ENCODE assay signal across 8 mouse cellular contexts in the genomic region with DNA sequence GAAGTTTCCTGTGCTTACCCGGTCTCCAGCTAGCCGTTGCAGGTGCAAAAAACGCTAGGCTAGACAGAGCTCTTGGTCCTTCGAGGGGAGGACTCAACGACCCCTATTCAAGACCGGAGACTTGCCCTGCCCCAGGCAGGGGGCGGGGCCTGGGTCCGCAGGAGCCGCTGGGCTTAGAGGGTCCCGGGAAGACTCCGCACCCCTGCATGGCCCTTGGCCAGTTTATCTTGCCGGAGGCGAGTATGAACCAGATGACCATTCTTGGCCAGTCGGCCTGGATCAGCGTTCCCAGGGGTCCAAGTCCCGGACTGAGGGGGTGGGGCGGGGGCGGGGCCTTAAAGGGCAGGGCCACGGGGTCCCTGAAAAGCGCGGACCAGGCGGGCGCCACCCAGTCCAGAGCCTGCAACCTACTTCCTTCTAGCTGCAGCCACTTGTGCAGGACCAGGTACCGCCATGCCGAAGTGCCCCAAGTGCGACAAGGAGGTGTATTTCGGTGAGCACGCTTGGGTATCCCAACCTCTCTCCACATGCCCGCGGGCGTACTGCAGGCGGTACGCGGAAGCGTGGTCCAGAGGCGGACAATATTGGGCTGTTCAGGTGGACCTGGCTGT. TPM values are rescaled to one million over a fixed set of nuclear protein-coding genes. Genes with fewer than 3 reads are reported as not detected.
DNase-seq lines count a peak whose midpoint lies in the region; ATAC-seq and TF ChIP-seq lines count a peak whose summit lies in the region.

No protein-coding gene starts in this region.

- H3K27me3 ChIP-seq in forebrain, embryonic 14.5 days (replicated peaks; ENCODE audit: control insufficient read depth, insufficient read depth, low read length): no peaks in the 10 kb centered on the region; the same call in 1 of the 2 replicates
- H3K27me3 ChIP-seq in hindbrain, embryonic 10.5 days (ENCODE audit: insufficient read depth, poor library complexity, severe bottlenecking): peaks cover 84% of the 10 kb centered on the region
- peaks cover 8% of the 10 kb centered on the region for H3K27me3 ChIP-seq in midbrain, embryonic 16.5 days (ENCODE audit: control insufficient read depth, insufficient read depth, low read depth, low read length)

- TF ChIP-seq CTCF in layer of hippocampus, adult 2 months (conservative IDR thresholded peaks at IDR 0.05): no peak

- H3K9ac ChIP-seq in forebrain, embryonic 14.5 days (ENCODE audit: low read length): peak overlapping the region; percentile 41
- H3K9ac ChIP-seq in midbrain, embryonic 16.5 days (ENCODE audit: low read depth, low read length): 0 out of 2 replicates have a peak overlapping the region, but pooled peaks have one; percentile 25

- WGBS in forebrain, embryonic 14.5 days: 1% methylated on average over 36 of the region's 36 CpGs
- 2% methylated on average over 36 of the region's 36 CpGs for WGBS in hindbrain, embryonic 10.5 days
- WGBS in midbrain, embryonic 16.5 days: 2% methylated on average over 36 of the region's 36 CpGs

- no peak for DNase-seq in layer of hippocampus, adult 2 months (ENCODE audit: low spot score in 2 of 2)
- DNase-seq in layer of hippocampus, adult 11-12 months (ENCODE audit: low spot score): no peak
- DNase-seq in forebrain, embryonic 14.5 days (ENCODE audit: low spot score): peak; percentile 23
- peak; percentile 59 for DNase-seq in hindbrain, embryonic 10.5 days (ENCODE audit: low spot score)
- DNase-seq in liver: peak; percentile 60
- DNase-seq in layer of hippocampus, adult 9-10 months (ENCODE audit: low spot score): no peak
- DNase-seq in layer of hippocampus, adult 18-20 months (ENCODE audit: low spot score in 2 of 2): no peak

- H3K36me3 ChIP-seq in forebrain, embryonic 14.5 days (ENCODE audit: control insufficient read depth, insufficient read depth, low read length): no peaks in the 10 kb centered on the region
- no peaks in the 10 kb centered on the region for H3K36me3 ChIP-seq in hindbrain, embryonic 10.5 days
- H3K36me3 ChIP-seq in midbrain, embryonic 16.5 days (ENCODE audit: control insufficient read depth, insufficient read depth, low read length): no peaks in the 10 kb centered on the region

- no peak for ATAC-seq in forebrain, embryonic 14.5 days
- ATAC-seq in midbrain, embryonic 16.5 days: no peak

- no peaks in the 10 kb centered on the region for H3K9me3 ChIP-seq in forebrain, embryonic 14.5 days (replicated peaks; ENCODE audit: control insufficient read depth, low read length)
- no peaks in the 10 kb centered on the region for H3K9me3 ChIP-seq in hindbrain, embryonic 10.5 days
- no peaks in the 10 kb centered on the region for H3K9me3 ChIP-seq in midbrain, embryonic 16.5 days (replicated peaks; ENCODE audit: control insufficient read depth, low read length, poor library complexity, severe bottlenecking)

- peaks cover 21% of the 10 kb centered on the region for H3K4me1 ChIP-seq in forebrain, embryonic 14.5 days (ENCODE audit: control insufficient read depth, insufficient read depth, low read length)
- H3K4me1 ChIP-seq in hindbrain, embryonic 10.5 days (replicated peaks): peaks cover 63% of the 10 kb centered on the region
- H3K4me1 ChIP-seq in midbrain, embryonic 16.5 days (ENCODE audit: control insufficient read depth, insufficient read depth, low read length): peaks cover 13% of the 10 kb centered on the region

- H3K27ac ChIP-seq in layer of hippocampus, adult 2 months: no peak overlapping the region
- no peak overlapping the region for H3K27ac ChIP-seq in forebrain, embryonic 14.5 days (ENCODE audit: low read depth, low read length)
- H3K27ac ChIP-seq in hindbrain, embryonic 10.5 days: peak overlapping the region; percentile 78
- no peak overlapping the region for H3K27ac ChIP-seq in midbrain, embryonic 16.5 days (ENCODE audit: low read length)

- peak overlapping the region; percentile 64 for H3K4me2 ChIP-seq in forebrain, embryonic 14.5 days (ENCODE audit: low read length)
- peak overlapping the region; percentile 58 for H3K4me2 ChIP-seq in midbrain, embryonic 16.5 days (ENCODE audit: low read length)

- H3K4me3 ChIP-seq in layer of hippocampus, adult 2 months: peak overlapping the region; percentile 50
- H3K4me3 ChIP-seq in forebrain, embryonic 14.5 days (ENCODE audit: low read depth, low read length): peak overlapping the region; percentile 36
- peak overlapping the region; percentile 60 for H3K4me3 ChIP-seq in hindbrain, embryonic 10.5 days
- H3K4me3 ChIP-seq in midbrain, embryonic 16.5 days (ENCODE audit: low read depth, low read length): peak overlapping the region; percentile 28

RNA-seq across cellular contexts. Expression of gene Tedc1, which starts 4.5 kb away (rescaled TPM):
- 1 to 10 TPM; 1.3 to 1.4 TPM for total RNA-seq in layer of hippocampus, adult 2 months (2021)
- 9.5 and 10.2 TPM in 2 replicates for polyA plus RNA-seq in forebrain, embryonic 14.5 days (2014; fragmentation: Nextera tagmentation; extraction: Ambion mirVana)
- 59.5 and 66.4 TPM in 2 replicates for polyA plus RNA-seq in hindbrain, embryonic 10.5 days (2016; fragmentation: Nextera tagmentation; extraction: Ambion mirVana)
- 11.0 and 11.4 TPM in 2 replicates for polyA plus RNA-seq in midbrain, embryonic 16.5 days (2015; fragmentation: Nextera tagmentation; extraction: Ambion mirVana)
- under 1 TPM; 0.91 to 0.97 TPM for total RNA-seq in layer of hippocampus, adult 18-20 months (2021)

RNA-seq across cellular contexts. Expression of gene Crip1, which starts 5.7 kb away (rescaled TPM):
- total RNA-seq in layer of hippocampus, adult 2 months (2021): 10 to 100 TPM; 11.9 to 12.9 TPM
- 32.5 and 46.1 TPM in 2 replicates for polyA plus RNA-seq in forebrain, embryonic 14.5 days (2014; fragmentation: Nextera tagmentation; extraction: Ambion mirVana)
- polyA plus RNA-seq in hindbrain, embryonic 10.5 days (2016; fragmentation: Nextera tagmentation; extraction: Ambion mirVana): 84.9 and 97.7 TPM in 2 replicates
- 16.8 and 23.3 TPM in 2 replicates for polyA plus RNA-seq in midbrain, embryonic 16.5 days (2015; fragmentation: Nextera tagmentation; extraction: Ambion mirVana)
- 10 to 100 TPM in 1 of 2 experiments, 1 to 10 TPM in 1; 9.5 to 10.3 TPM for total RNA-seq in layer of hippocampus, adult 18-20 months (2021)

RNA-seq across cellular contexts. Expression of gene Crip2, which starts 11.7 kb away (rescaled TPM):
- total RNA-seq in layer of hippocampus, adult 2 months (2021): 10 to 100 TPM; 90.3 to 99.5 TPM
- polyA plus RNA-seq in forebrain, embryonic 14.5 days (2014; fragmentation: Nextera tagmentation; extraction: Ambion mirVana): 354 and 404 TPM in 2 replicates
- 195 and 260 TPM in 2 replicates for polyA plus RNA-seq in hindbrain, embryonic 10.5 days (2016; fragmentation: Nextera tagmentation; extraction: Ambion mirVana)
- 369 and 395 TPM in 2 replicates for polyA plus RNA-seq in midbrain, embryonic 16.5 days (2015; fragmentation: Nextera tagmentation; extraction: Ambion mirVana)
- total RNA-seq in layer of hippocampus, adult 18-20 months (2021): 100 to 1,000 TPM in 1 of 2 experiments, 10 to 100 TPM in 1; 91.2 to 107 TPM

RNA-seq across cellular contexts. Expression of gene Tmem121, which starts 34.0 kb away (rescaled TPM):
- 10 to 100 TPM; 19.7 to 20.7 TPM for total RNA-seq in layer of hippocampus, adult 2 months (2021)
- 28.9 and 31.5 TPM in 2 replicates for polyA plus RNA-seq in forebrain, embryonic 14.5 days (2014; fragmentation: Nextera tagmentation; extraction: Ambion mirVana)
- polyA plus RNA-seq in hindbrain, embryonic 10.5 days (2016; fragmentation: Nextera tagmentation; extraction: Ambion mirVana): 16.4 and 24.8 TPM in 2 replicates
- polyA plus RNA-seq in midbrain, embryonic 16.5 days (2015; fragmentation: Nextera tagmentation; extraction: Ambion mirVana): 47.2 and 50.3 TPM in 2 replicates
- 10 to 100 TPM; 19.4 to 25.4 TPM for total RNA-seq in layer of hippocampus, adult 18-20 months (2021)

RNA-seq across cellular contexts. Expression of gene Mta1, which starts 53.7 kb away (rescaled TPM):
- 10 to 100 TPM; 76.0 to 76.9 TPM for total RNA-seq in layer of hippocampus, adult 2 months (2021)
- 16.6 and 18.7 TPM in 2 replicates for polyA plus RNA-seq in forebrain, embryonic 14.5 days (2014; fragmentation: Nextera tagmentation; extraction: Ambion mirVana)
- 18.5 and 20.6 TPM in 2 replicates for polyA plus RNA-seq in hindbrain, embryonic 10.5 days (2016; fragmentation: Nextera tagmentation; extraction: Ambion mirVana)
- 14.4 and 15.9 TPM in 2 replicates for polyA plus RNA-seq in midbrain, embryonic 16.5 days (2015; fragmentation: Nextera tagmentation; extraction: Ambion mirVana)
- 10 to 100 TPM; 69.6 to 75.6 TPM for total RNA-seq in layer of hippocampus, adult 18-20 months (2021)

Comparison
In these comparisons a context has a peak if more than half of its experiments do, and no peak if none do; other contexts are left out.
1. DNase-seq: peak in forebrain, embryonic 14.5 days (single experiment), hindbrain, embryonic 10.5 days (single experiment) and liver (single experiment); none in layer of hippocampus, adult 2 months (0 of 2), layer of hippocampus, adult 11-12 months (single experiment), layer of hippocampus, adult 9-10 months (single experiment) and layer of hippocampus, adult 18-20 months (0 of 2).
2. Peak in every context shown above with its lines, with median percentiles within 50 percentile points of each other: H3K4me3 ChIP-seq.